Mouse (Mus musculus) megakaryocyte-erythroid progenitor cell, adult 5 weeks (primary cell): ENCODE measurements around the gene Col20a1. TPM values are rescaled to one million over a fixed set of nuclear protein-coding genes. Genes with fewer than 3 reads are reported as not detected.

ENCODE experiments used
- polyA plus RNA-seq: library from polyadenylated mRNA; stranded (reverse); fragments of >175 nt; gene quantifications from 2 replicates; pipeline ENCODE4 v1.2.3, GENCODE M21; 2012

Gene Col20a1
- 0.74 and 1.0 TPM in 2 replicates for polyA plus RNA-seq

GRCm38 (mm10) chr2:180986449-180986848 lies at the start of gene Col20a1:
Col20a1 (plus strand) TSS chr2:180986535.

GRCm38 (mm10) chr2:180954061-180955047 lies 32.0 kb upstream of the Col20a1 start, which contains the start of gene Nkain4:
Nkain4 (minus strand) TSS chr2:180954699.

GRCm38 (mm10) chr2:180967010-180967763 lies 19.1 kb upstream of the Col20a1 start, which contains the start of gene Arfgap1:
Arfgap1 (plus strand) TSS chr2:180967225.

GRCm38 (mm10) chr2:181043437-181043836 lies 57.1 kb downstream of the Col20a1 start, which contains the start of gene Chrna4:
Chrna4 (minus strand) TSS chr2:181043546.

Other genes with a start within 250 kb of the Col20a1 start
- not detected in 2 replicates for gene Bhlhe23, start 209.6 kb upstream of the Col20a1 start, polyA plus RNA-seq
- gene Ythdf1, start 65.6 kb upstream of the Col20a1 start, polyA plus RNA-seq = 71.6 and 72.8 TPM in 2 replicates
- not detected in 2 replicates for gene Birc7, start 57.5 kb upstream of the Col20a1 start, polyA plus RNA-seq
- gene Nkain4, start 31.8 kb upstream of the Col20a1 start, polyA plus RNA-seq = not detected in 2 replicates
- 32.5 and 33.4 TPM in 2 replicates for gene Arfgap1, start 19.3 kb upstream of the Col20a1 start, polyA plus RNA-seq
- 0.02 TPM in 1 of 2 replicates, not detected in the other for gene Chrna4, start 57.0 kb downstream of the Col20a1 start, polyA plus RNA-seq
- gene Kcnq2, start 148.8 kb downstream of the Col20a1 start, polyA plus RNA-seq = 0.02 TPM in 1 of 2 replicates, not detected in the other
- not detected in 2 replicates for gene Eef1a2, start 170.5 kb downstream of the Col20a1 start, polyA plus RNA-seq
- gene Ppdpf, start 200.7 kb downstream of the Col20a1 start, polyA plus RNA-seq = 186 and 195 TPM in 2 replicates
- not detected in 2 replicates for gene Ptk6, start 216.3 kb downstream of the Col20a1 start, polyA plus RNA-seq
- 0.09 TPM in 1 of 2 replicates, not detected in the other for gene Srms, start 226.7 kb downstream of the Col20a1 start, polyA plus RNA-seq
- 0.21 TPM in 1 of 2 replicates, not detected in the other for gene Fndc11, start 233.5 kb downstream of the Col20a1 start, polyA plus RNA-seq